Comparison of ENCODE assay signal across 8 mouse cellular contexts in the genomic region with DNA sequence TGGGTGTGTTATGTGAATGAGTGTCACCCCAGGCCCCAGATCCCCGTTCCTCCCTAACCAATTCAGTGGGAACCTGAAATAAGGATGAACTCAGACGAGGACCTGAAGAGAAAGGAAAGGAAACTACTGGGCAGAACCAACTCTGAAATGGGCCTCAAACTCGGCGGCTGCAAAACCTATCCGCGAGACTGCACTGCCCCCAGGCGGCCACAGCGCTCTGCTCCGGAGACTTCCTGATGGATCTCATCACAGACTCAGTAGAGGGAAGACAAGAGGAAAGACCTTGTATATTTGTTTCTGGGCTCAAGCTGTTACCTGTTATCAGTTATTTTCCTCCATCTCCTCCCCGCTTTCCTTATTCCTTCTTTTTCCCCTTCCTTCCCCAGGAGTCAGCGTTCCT. TPM values are rescaled to one million over a fixed set of nuclear protein-coding genes. Genes with fewer than 3 reads are reported as not detected.
A peak's percentile ranks its signal among the peaks of the same experiment; 100 is the strongest.
DNase-seq lines count a peak whose midpoint lies in the region; ATAC-seq lines count a peak whose summit lies in the region.

No protein-coding gene starts in this region.

- no peaks in the 10 kb centered on the region for H3K36me3 ChIP-seq in intestine, embryonic 15.5 days

- WGBS in intestine, embryonic 15.5 days, result 7% methylated on average over 11 of the region's 11 CpGs

- H3K4me2 ChIP-seq in intestine, embryonic 15.5 days (replicated peaks), result peak overlapping the region; percentile 28

- peak; percentile 93 for DNase-seq in adrenal gland, postnatal 10 days
- peak; percentile 81 for DNase-seq in embryo, embryonic 11 days
- DNase-seq in gastrocnemius, postnatal 25 days, result peak; percentile 63
- DNase-seq in left cerebral cortex, postnatal 14 days (ENCODE audit: low spot score in 2 of 2), result peak; percentile 77 to 84
- DNase-seq in right cerebral cortex, postnatal 4 days, result peak; percentile 87
- peak; percentile 51 for DNase-seq in yolk sac, embryonic 10.5 days (ENCODE audit: low spot score)

- peaks cover 2% of the 10 kb centered on the region; the same call in 1 of the 2 replicates for H3K4me1 ChIP-seq in intestine, embryonic 15.5 days (replicated peaks)

- H3K27me3 ChIP-seq in intestine, embryonic 15.5 days (replicated peaks), result no peaks in the 10 kb centered on the region

- H3K27ac ChIP-seq in intestine, embryonic 15.5 days, result no peak overlapping the region

- no peak overlapping the region for H3K9ac ChIP-seq in intestine, embryonic 15.5 days

- no peak overlapping the region for H3K4me3 ChIP-seq in intestine, embryonic 15.5 days (replicated peaks)

- H3K9me3 ChIP-seq in intestine, embryonic 15.5 days, result no peaks in the 10 kb centered on the region

- peak; percentile 61; the same call in 1 of the 2 replicates for ATAC-seq in intestine, embryonic 15.5 days
- ATAC-seq in megakaryocyte-erythroid progenitor cell, adult 5-6 weeks (replicated peaks; ENCODE audit: low FRiP score, low TSS enrichment, poor library complexity, severe bottlenecking), result peak; percentile 77

- intact Hi-C loops in left cerebral cortex, postnatal 14 days (cut with DNase I), result loop anchor here (5.0 kb wide), 2 partner anchors 241 to 296 kb away; no protein-coding TSS in a partner anchor

RNA-seq across cellular contexts. Expression of gene Eif2s2, which starts 50.4 kb away (rescaled TPM):
- 100 to 1,000 TPM; 103 to 125 TPM for total RNA-seq in adrenal gland, postnatal 10 days (2021)
- total RNA-seq in gastrocnemius, postnatal 25 days (2021), result 100 to 1,000 TPM in 1 of 2 experiments, 10 to 100 TPM in 1; 95.7 to 102 TPM
- polyA plus RNA-seq in intestine, embryonic 15.5 days (2015; fragmentation: Nextera tagmentation; extraction: Ambion mirVana), result 87.5 and 106 TPM in 2 replicates
- 10 to 100 TPM; 59.0 to 63.0 TPM for total RNA-seq in left cerebral cortex, postnatal 14 days (2021)
- total RNA-seq in megakaryocyte-erythroid progenitor cell, adult 5-6 weeks (2014; fragmentation: Nextera tagmentation), result 172 and 189 TPM in 2 replicates
- total RNA-seq in megakaryocyte-erythroid progenitor cell, adult 5-6 weeks (2017), result 319 and 320 TPM in 2 replicates
